Mouse (Mus musculus): ENCODE measurements around the gene Hps3.
"Not testable (repeated sequence)": the region's sequence is repeated elsewhere in the genome, so short reads cannot be mapped to it uniquely, and the experiment has no call there.

GRCm38 (mm10) chr3:19949401-19949800 lies 85.7 kb downstream of the Hps3 start:
- TF ChIP-seq POLR2A (IDR thresholded peaks at IDR 0.05; ENCODE audit: low read depth, low read length); CTCF (IDR thresholded peaks at IDR 0.05; ENCODE audit: extremely low read depth, insufficient read depth, insufficient read length, insufficient replicate concordance): not testable (repeated sequence)

All from spleen, adult 2 months (tissue).